Mouse (Mus musculus) bone marrow, adult 2 months (tissue): ENCODE results near the gene Msx1.

Experiments
- CTCF ChIP-seq: fragments of 200-500 bp; IDR thresholded peaks from 2 replicates; pipeline ENCODE4 v1.5.1; 2011; ENCODE audit warnings: low read length, control low read depth; ENCODE audit not compliant: control insufficient read depth, insufficient read depth
- POLR2A ChIP-seq: fragments of 200-500 bp; IDR thresholded peaks from 2 replicates; pipeline ENCODE4 v1.6.1; 2011; ENCODE audit warnings: low read depth, mild to moderate bottlenecking, control low read depth, low read length, borderline replicate concordance; ENCODE audit not compliant: control insufficient read depth

- TF ChIP-seq CTCF (no peak), POLR2A (no peak)
These were observed 1.3 kb downstream of the Msx1 start for GRCm38 (mm10) chr5:37822791-37823720.
